Mouse (Mus musculus): Measurements from ENCODE around the gene Fndc3a.
A peak's percentile ranks its signal among the peaks of the same experiment; 100 is the strongest.

Fndc3a gene

DNA sequence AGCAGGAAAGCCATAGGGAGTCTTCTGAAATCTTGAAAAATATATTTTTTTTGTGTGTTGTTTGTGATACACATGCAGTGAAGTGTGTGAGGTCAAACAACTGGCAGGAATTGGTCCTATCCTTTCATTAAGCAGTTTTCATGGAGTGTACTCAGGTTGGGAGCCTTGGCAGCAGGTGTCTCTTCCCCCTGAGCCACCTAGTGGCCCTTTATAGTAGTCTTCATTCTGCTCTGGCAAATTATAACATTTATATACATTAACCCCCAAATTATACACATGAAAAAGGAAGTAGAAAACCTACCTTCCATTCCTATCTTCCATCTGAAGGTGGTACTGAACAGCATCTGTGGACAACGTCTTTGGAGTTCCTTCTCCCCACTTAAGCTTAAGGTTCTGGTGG, 154.0 kb downstream of the Fndc3a start:
- no peak for DNase-seq (ENCODE audit: low read depth, low spot score)

DNA sequence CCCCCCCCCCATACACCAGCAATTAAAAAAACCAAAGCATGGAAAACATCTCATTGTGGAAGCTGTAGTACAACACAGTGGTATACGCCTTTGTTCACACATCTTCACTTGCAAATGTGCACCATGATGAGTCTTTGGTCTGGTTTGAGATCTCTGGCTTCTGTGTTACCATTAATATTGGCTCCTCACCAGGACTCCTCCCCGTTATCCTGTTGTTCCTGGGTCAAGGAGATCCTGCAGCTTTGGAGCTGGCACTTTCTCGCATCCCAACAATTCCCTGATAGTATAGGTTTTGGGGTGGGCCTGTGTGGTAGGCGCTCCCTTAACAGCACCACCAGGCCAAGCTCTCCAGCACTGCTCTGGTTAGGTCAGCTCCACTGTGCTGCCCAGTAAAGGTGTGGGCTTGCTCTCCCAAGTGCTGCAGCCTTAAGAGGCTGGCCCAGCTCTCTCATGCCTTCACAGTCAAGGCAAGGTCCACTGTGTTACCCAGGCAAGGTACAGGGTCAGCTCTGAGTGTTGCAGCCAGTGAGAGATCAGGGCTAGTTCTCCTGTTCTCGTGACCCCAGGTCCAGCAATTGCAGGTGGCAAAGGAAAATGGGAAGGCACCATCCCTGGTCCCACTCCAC, 173.3 kb downstream of the Fndc3a start:
- no peak for DNase-seq (ENCODE audit: low read depth, low spot score)

DNA sequence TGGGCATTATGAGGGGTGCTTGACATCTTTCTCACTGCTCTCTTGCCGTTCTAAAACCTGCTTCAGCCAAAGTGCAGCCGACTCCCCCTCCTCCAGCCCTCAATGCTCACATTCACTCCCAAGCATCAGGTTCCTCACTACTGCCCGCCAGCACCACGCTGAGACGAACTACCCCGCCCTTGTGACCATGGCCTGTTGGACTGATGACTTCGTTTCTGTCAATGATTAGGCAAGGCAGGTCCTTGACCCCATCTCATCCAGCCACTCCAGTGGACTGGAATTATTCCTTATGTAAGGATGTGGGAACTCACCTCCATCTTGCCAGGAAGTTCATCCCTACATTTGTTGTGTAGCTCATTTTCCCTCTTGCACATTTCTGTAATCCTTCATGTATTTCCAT, 175.9 kb downstream of the Fndc3a start:
- no peak for DNase-seq (ENCODE audit: low read depth, low spot score)

DNA sequence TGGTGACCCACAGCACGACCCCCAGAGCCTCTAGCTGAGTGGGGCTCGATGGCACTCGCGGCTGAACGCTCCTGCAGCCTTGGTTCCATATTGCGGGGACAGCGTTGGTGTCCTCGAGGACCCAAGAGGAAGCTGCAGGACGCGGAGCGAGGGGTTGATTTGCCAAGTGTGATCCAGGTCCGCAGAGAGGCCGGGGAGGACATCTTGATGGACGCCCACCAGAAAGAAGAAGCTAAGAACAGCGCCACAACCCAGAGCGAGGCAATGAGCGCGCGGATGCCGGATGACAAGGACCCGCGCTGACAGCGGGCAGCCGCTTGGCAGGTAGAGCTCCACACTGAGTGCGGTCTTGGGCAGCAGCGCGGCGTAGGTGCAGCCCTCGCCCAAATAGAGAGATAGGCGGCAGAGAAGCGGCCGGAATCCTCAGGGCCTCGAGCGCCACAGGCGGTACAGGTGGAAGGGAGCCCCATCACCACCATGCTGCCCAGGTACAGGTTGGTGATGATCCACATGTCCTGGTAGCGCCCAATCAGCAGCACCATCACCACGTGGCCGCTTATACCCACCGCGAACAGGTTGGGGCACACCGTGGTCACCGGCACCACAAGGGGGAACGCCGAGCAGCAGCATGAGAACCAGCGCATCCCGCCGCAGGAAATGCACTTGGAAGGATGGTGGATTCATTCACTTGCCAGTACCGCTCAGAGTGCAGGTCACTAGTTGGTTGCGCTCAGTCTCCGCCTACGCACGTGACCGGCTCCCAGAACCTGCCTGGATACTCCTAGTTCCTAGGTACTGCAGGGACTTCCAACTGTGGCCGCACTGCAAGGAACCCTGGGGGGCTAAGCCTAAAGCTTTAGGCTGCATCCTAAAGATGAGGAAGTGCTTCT, 177.5 kb downstream of the Fndc3a start:
- DNase-seq (ENCODE audit: low read depth, low spot score), result peak; percentile 54

DNA sequence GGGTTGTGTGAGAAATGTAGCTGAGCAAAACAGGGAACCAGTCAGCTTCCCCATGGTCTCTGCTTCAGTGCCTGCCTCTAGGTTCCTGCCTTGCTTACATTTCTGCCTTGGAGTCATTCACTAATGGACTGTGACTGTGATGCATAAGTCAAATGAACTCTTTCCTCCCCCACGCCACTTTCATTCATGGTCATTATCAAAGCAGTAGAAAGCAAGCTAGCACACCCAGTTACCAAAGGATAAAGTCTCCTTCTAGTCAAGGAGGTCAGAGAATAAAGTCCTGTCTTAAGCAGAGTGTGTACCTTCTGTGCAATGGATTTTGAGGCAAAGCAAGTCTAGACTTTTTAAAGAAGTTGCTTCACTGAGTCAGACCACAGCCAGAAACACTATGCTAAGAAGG, 182.7 kb downstream of the Fndc3a start:
- DNase-seq (ENCODE audit: low read depth, low spot score), result no peak

DNA sequence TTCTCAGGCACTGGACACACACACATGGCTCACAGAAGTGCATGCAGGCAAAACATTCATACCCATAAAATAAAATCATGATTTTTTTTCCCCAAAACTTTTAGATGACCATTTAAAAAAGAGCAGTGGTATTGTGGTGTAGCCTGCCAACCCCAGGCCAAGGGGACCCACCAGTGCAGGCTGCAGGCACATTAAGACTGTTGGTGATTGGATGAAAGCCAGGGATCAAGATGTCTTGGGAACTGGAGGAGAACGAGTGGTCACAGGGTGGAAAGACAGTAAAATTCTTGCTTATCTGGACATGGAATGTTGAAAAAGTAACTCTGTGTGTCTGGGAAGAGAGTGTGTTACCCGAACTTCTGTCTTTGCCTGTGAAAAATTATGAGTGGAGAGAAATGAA, 190.2 kb downstream of the Fndc3a start:
- DNase-seq (ENCODE audit: low read depth, low spot score), result no peak

DNA sequence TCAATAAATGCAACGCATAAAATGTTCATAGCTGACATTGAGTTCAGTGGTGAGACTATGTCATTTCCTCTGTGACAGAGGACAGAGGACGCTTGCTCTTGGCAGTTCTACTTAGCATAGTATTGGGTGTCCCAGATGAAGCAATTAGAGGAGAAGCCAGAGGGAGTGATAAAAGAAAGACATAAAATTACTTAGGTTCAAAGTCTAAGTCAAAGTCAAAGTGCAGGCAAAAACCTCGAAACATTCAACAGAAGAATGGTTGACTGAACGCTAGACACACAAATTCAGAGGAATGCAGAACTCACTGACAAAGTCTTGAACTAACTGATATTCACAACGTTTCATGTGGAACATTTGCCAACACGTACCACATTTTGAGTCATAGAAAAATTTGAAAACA, 191.0 kb downstream of the Fndc3a start:
- no peak for DNase-seq (ENCODE audit: low read depth, low spot score)

DNA sequence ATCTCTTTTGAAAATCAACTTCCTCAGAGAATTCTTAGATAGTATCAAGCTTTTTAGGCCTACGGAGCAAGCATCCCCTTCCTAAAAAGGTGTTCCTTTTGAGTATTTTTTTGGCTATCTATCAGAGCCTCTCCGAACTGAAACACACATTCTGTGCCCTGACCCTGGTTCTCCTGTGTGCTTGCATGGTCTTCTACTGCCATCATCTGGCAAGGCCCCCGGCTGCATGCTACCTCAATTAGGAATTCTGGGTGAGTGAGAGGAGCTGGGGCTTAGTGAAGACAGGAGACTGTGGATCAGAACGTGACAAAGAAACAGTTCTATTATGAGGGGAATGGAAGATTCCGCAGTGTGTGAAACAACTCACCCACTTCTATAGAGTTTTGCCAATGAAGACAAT, 193.4 kb downstream of the Fndc3a start:
- DNase-seq (ENCODE audit: low read depth, low spot score), result peak; percentile 57

DNA sequence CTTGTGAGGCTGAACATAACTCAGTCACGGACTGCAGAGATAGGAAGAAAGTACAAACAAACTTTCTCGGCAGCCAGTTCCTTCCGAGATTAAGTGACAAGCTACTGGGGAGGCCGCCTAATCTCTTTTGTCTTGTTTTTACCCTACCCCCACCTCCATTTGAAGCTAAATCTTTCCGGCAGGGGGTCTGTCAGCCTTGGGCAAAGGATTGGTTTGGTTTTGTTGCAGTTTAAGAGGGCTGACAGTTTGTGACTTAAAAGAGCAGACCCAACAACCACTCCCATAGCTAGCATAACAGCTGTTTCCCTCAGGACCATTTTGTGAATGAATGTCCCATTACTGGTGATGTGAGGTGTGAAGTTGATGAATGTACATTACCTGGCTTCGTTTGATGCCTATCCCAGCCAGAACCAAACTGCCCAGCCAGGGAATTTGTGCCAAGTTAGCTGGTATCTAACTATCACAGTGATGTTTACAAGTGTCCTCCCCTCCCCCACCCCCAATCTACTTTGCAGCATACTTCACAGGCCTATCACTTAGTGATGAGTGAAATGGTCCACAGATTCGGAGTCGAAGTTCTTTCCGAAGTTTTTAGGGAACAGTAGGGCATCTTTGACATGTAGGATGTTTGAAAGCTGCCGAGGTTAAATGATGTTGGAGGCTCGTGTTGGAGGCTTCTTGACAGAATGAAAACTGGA, 202.9 kb downstream of the Fndc3a start:
- DNase-seq (ENCODE audit: low read depth, low spot score), result no peak

DNA sequence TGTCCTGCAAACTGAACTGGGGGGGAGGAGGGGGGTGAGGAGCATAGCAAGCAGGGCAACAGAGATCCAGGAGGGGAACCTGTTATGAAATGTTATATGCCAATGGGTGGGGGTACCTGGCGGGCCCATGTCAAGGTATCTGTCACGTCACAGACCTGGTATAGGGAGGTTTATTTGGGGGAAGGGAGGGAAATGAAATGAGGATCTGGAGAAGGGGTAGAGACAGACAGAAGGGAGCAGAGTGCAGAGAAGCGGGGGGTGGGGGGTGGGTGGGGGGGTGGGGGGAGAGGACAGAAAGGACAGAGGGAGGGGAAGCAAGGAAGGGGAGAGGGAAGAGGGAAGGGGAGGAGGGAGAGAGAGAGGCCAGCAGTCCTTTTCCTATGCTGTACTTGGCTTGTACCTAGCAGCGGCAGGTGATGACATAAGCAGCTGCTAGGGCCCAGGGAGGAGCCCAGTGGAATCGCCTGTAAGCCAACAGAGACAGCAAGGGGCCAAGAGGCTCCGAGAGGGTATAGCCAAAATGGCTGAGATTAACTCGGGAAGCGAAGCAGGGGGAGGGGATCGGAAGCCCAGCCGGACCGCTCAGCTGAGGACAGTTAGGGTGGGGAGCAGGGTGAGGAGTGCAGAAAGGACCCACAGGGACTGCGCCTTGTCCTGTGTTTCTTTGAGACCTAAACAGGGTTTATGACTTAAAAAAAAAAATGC, 203.6 kb downstream of the Fndc3a start:
- no peak for DNase-seq (ENCODE audit: low read depth, low spot score)

DNA sequence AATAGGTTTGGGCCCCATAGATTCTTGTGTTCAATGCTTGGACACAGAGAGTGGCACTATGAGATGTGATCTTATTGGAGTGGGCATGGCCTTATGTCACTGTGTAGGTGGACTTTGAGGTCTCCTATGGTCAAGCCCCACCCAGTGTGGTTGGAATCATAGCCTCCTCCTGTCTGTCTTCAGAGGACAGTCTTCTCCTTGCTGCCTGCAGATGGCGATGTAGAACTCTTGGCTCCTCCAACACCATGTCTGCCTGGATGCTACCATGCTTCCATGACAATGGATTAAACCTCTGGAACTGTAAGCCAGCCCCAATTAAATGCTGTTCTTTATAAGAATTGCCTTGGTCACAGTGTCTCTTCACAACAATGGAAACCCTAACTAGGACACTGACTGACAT, 204.8 kb downstream of the Fndc3a start:
- DNase-seq (ENCODE audit: low read depth, low spot score), result peak; percentile 9

DNA sequence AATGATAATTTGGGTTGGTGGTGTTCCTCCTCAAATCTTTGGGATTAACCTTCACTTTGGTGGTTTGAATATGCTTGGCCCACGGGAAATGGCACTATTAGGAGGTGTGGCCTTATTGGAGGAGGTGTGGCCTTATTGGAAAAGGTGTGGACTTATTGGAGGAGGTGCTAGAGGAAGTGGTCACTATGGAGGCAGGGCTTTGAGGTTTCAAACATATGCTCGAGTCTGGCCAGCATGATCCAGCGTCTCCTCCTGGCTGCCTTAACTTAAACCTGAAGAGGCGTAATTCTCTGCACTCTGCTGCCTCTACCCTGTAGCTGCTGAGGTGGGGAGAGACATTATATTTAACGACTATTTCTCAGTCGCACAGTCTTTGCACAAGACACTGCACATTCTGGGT, 206.6 kb downstream of the Fndc3a start:
- no peak for DNase-seq (ENCODE audit: low read depth, low spot score)

DNA sequence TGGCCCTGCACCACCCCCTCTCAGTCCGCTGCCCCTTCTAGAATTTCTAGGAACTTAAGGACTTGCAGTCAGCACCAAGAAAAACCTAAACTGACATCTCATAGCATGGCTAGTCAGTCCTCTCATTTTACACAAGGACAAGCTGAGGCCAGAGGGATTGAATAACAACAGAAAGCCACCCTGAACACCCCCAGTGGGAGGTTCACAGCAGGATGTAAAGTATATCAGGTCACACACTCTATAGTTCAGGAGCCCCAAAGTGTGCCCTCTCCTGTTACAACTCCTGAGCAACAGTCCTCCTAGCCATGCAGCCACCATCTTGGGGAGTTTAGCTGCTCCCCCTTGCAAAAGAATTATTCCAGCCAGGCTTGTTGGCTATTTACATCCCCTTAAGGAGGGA, 216.0 kb downstream of the Fndc3a start:
- DNase-seq (ENCODE audit: low read depth, low spot score), result no peak

DNA sequence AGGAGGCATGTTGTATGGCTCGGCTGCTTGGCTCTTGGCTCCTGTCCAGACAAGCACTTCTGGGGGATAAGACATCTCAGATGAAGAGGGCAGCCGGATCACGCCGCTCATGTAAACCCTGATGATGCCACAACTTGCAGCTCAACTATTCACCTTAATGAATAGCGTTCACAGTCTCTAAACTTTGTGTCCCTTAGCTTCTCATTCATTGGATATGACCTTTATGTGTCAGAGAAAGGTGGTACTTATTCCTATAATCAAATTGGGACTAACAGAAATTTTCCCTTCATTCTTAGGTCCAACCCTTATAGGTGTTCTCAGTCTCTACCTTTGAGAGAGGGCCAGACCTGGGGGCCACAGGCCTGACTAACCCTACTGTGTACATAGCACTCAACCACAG, 218.1 kb downstream of the Fndc3a start, which contains the start of gene Gm9195:
Gene Gm9195, minus strand, starts transcription at position 101 of the 400 bp plus-strand sequence.
- DNase-seq (ENCODE audit: low read depth, low spot score), result no peak

DNA sequence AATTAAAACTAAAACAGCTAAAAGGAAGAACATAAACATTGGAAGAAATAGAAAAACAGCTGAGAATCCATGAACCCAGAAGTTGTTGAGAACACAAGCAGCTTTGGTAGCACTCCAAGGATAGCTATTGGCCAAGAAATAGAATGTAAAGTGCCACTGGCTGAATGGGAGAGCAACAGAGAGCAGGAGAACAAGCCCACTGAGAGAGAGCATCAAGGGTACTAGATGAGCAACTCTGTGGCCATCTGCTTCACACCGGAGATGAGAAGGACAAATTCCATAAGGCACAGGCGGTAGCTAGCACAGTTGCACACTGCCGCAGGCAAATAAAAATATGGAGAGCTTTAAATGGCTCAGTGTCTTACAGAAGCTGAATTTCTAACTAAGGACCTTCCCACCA, 219.4 kb downstream of the Fndc3a start:
- DNase-seq (ENCODE audit: low read depth, low spot score), result peak; percentile 58
